Mouse (Mus musculus) bone marrow, adult 2 months (tissue): ENCODE measurements around the gene Emc8. TPM values are rescaled to one million over a fixed set of nuclear protein-coding genes. Genes with fewer than 3 reads are reported as not detected.

Experiments
- H3K27ac ChIP-seq: fragments of 200-500 bp; 2 replicates; pipeline ENCODE4 v1.5.1; 2012; ENCODE audit warnings: low read depth, mild to moderate bottlenecking, control low read depth, inconsistent platforms, low read length; ENCODE audit not compliant: control insufficient read depth, poor library complexity, insufficient read depth
- H3K4me1 ChIP-seq: fragments of 200-500 bp; 2 replicates; pipeline ENCODE4 v1.6.1; 2011; ENCODE audit warnings: low read length; ENCODE audit not compliant: control insufficient read depth, insufficient read depth
- H3K4me3 ChIP-seq: fragments of 200-500 bp; replicated peaks from 2 replicates; pipeline ENCODE3; 2011; ENCODE audit warnings: mild to moderate bottlenecking, low read depth, low read length, control low read depth; ENCODE audit not compliant: control insufficient read depth
- CTCF ChIP-seq: fragments of 200-500 bp; IDR thresholded peaks from 2 replicates; pipeline ENCODE4 v1.5.1; 2011; ENCODE audit warnings: low read length, control low read depth; ENCODE audit not compliant: control insufficient read depth, insufficient read depth
- POLR2A ChIP-seq: fragments of 200-500 bp; IDR thresholded peaks from 2 replicates; pipeline ENCODE4 v1.6.1; 2011; ENCODE audit warnings: low read depth, mild to moderate bottlenecking, control low read depth, low read length, borderline replicate concordance; ENCODE audit not compliant: control insufficient read depth
- WGBS: fragments of 180-500 bp; shearing (Covaris S2); methylation state at CpG from one replicate; pipeline ENCODE4 v1.1.7; 2018; 5-methylcytosine and 5-hydroxymethylcytosine counted together
- polyA plus RNA-seq: library from polyadenylated mRNA; stranded (reverse); fragments of >200 nt; gene quantifications from 2 replicates; pipeline ENCODE4 v1.2.4, GENCODE M21; 2011; ENCODE audit warnings: low replicate concordance; ENCODE audit not compliant: missing spikeins, insufficient read depth, insufficient read length

The Emc8 gene
- polyA plus RNA-seq, 1 experiment: 66.3 TPM

DNA sequence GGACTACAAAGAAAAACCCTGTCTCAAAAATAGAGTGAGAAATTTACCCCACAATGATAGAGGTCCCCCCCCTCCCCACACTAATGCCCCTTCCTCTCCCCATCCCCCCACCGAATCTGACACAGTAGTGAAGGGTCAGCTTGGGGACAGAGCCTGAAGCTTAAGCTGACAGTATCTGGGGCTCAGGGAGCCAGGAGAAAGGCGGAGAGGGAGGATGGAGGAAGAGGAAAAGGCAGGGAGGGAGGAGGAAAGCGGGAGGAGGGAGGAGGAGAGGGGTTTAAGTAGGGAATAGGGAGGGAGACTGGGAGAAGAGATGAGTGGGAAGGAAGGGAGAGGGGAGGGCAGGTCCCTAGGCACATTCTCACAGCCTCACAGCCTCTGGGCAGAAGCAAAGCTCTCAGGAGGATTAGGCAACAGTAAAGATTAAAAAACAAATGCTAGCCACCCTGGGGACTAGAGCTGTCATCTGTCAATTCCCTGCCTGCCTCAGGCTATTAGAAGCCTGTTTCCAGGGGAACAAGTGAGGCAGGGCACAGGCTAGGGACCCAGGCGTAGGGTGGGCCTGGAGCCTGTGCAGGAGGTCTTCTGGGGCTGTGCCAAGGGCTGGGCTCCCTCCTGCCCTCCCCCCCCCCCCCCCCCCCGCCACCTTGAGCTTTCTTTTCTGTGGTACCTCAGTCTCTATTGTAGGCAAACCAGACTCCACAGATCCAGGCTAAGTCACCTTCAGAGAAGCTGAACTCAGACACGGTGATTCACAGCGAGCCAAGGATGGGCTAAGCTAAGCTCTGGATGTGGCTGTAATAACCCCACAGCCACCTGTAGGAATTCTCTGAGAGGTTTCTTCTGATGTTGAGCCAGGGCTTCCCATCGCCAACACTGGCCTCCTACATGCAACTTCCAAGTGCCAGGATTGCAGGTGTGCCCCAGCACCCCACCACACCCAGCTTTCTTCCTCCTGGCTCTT, 51.4 kb downstream of the Emc8 start:
- TF ChIP-seq POLR2A (no peak), CTCF (no peak)
- no peaks in the 10 kb centered on the region; the same call in none of the 2 replicates for H3K4me1 ChIP-seq
- 75% methylated on average over 8 of the region's 8 CpGs for WGBS
- no peak overlapping the region for H3K4me3 ChIP-seq
- H3K27ac ChIP-seq: no peak overlapping the region

DNA sequence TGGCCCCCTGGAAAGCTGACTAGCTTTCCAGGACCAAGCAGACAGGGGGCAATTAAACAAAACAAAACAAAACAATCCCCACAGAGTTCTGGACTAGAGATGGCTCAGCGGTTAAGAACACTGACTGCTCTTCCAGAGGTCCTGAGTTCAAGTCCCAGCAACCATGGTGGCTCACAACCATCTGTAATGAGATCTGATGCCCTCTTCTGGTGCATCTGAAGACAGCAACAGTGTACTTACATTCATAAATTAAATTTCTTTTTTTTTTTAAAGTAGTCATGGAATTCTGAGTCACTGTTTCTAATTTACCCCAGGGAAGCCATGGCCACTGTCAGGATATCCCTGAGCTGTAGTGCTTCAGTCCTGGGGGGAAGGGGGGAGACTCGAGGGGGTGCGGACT, 53.9 kb downstream of the Emc8 start:
- no peak overlapping the region for H3K27ac ChIP-seq
- TF ChIP-seq POLR2A (no peak), CTCF (no peak)
- 74% methylated on average over 3 of the region's 3 CpGs for WGBS

DNA sequence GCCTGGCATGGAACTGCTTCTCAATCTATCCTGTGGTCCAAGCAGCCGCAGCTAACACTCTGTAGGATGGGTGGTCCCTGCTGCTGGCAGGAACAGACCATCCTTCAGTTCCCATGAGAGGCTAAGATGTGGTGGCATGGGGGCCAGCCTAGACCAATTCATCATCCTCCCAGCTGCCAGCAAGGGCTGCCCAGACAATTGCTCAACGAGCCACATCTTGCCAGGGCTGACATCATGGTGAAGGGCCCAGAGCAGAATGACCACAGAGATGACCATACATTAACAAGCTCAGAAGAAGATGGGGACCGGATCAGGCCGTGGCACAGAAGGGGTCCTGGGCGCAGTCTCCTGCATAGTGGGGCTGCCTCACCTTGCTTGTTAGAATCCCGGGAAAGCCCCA, 57.5 kb downstream of the Emc8 start:
- no peak for TF ChIP-seq POLR2A
- TF ChIP-seq CTCF: no peak
- Histone ChIP-seq H3K4me1 (no peaks in the 10 kb centered on the region), H3K4me3 (no peak overlapping the region), H3K27ac (no peak overlapping the region)
- WGBS: 80% methylated on average over 6 of the region's 6 CpGs

More for the DNA sequence above, 53.9 kb downstream of the Emc8 start:
- Histone ChIP-seq H3K4me1 (no peaks in the 10 kb centered on the region; the same call in 1 of the 2 replicates), H3K4me3 (no peak overlapping the region)

DNA sequence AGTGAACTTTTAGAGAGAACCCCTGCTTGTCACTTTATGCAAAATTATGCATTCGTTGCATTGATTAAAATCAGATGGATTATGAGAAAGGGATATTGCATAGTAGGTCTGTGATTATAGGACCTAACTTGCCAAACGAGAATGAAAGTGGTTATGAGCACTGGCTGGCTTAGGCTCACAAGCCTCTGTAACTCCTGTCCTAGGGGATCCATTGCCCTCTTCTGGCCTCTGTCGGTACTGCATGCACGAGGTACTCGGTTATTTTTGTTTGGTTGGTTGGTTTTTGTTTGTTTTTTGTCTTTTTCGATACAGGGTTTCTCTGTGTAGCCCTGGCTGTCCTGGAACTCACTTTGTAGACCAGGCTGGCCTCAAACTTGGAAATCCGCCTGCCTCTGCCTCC, 60.5 kb downstream of the Emc8 start:
- no peak overlapping the region for H3K27ac ChIP-seq
- TF ChIP-seq CTCF: peak; percentile 79
- no peak for TF ChIP-seq POLR2A
- H3K4me3 ChIP-seq: no peak overlapping the region
- no peaks in the 10 kb centered on the region for H3K4me1 ChIP-seq
- 9% methylated on average over 7 of the region's 7 CpGs for WGBS

DNA sequence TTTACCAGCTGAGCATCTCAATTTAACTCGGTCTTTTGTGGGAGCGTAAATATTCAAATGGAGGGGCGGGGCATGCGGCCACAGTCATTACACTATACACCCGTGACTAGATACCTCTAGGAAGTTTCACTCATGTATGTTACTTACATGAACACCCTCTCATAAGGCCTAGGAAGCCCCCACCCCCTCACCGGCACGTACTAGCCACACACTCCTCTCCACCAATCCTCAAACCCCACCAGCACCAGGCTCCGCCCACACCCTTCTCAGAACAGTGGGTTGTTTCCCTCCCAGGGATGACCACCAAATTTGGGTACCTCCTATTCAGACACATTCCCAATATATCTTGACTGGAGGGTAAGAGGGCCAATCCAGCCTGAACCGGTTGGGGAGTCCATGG, 60.9 kb downstream of the Emc8 start:
- no peak overlapping the region for H3K4me3 ChIP-seq
- WGBS: 69% methylated on average over 9 of the region's 9 CpGs
- H3K27ac ChIP-seq: no peak overlapping the region
- TF ChIP-seq POLR2A: no peak
- TF ChIP-seq CTCF: no peak
- no peaks in the 10 kb centered on the region for H3K4me1 ChIP-seq

Other genes starting within 250 kb of the Emc8 start
- 14.7 and 20.0 TPM in 2 replicates for gene Gins2, start 79.3 kb downstream of the Emc8 start, polyA plus RNA-seq
- gene 1190005I06Rik, start 20.9 kb downstream of the Emc8 start, polyA plus RNA-seq: not detected in 2 replicates
- not detected in 2 replicates for gene Gm27021, start 494 bp downstream of the Emc8 start, polyA plus RNA-seq
- gene Cox4i1, start 351 bp downstream of the Emc8 start, polyA plus RNA-seq: 413 and 448 TPM in 2 replicates
- gene Irf8, start 67.8 kb upstream of the Emc8 start, polyA plus RNA-seq: 32.8 and 80.9 TPM in 2 replicates